Mouse (Mus musculus): ENCODE results near the gene Ebf4.
A peak's percentile ranks its signal among the peaks of the same experiment; 100 is the strongest.

Ebf4 gene

DNA sequence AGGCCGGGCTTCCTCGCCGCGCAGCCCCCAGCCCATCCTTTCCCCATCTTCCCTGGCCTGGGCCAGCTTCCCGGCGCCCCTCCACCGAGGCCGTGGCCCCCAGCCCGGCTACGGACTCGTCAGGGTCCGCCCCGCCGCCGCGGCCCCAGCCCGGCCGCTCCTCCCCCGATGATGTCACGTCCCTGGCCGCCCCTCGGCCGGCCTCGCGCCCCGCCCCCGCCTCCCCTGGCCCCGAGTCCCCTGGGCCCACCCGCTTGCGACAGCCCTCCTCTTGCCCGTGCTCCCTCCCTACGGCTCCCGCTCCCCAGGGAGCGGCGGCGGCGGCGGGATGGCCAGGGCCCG is at the start of gene Ebf4:
Gene Ebf4 (plus strand): TSS at position 234 of the 342 bp plus-strand sequence.
- peak; percentile 69 for DNase-seq (ENCODE audit: low read depth, low spot score)

DNA sequence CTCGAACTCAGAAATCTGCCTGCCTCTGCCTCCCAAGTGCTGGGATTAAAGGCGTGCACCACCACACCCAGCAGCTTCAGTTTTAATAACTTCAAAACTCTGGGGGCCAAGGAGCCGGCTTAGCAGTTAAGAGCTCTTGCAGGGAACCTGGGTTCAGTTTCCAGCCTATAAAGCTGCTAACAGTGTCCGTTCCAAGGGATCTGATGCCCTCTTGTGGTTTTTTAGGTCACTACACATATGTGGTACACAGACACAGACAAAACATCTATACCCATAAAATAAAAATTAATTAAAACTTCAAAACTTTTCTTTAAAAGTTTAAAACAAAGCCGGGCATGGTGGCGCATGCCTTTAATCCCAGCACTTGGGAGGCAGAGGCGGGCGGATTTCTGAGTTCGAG is 48.1 kb upstream of the Ebf4 start:
- peak; percentile 52 for DNase-seq (ENCODE audit: low read depth, low spot score)

DNA sequence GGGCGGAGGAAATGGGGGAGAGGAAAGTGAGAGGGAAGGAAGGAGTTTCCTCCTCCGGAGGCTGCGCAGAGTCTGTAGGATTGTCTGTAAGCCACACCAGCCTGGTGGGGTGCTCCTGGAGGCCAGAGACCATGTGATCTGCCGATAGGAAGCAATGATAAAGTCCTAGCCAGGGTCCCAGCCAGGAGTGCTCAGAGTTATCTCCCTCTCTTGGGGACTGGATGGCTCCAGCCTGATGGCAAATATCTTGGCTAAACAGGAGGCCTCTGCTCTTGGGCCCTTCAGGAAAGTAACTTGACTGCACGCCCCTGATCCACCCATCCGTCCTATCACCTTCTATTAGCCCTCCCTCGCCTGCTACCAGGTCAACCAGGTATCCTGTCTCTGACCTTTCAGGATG is 46.7 kb upstream of the Ebf4 start:
- DNase-seq (ENCODE audit: low read depth, low spot score), result no peak

DNA sequence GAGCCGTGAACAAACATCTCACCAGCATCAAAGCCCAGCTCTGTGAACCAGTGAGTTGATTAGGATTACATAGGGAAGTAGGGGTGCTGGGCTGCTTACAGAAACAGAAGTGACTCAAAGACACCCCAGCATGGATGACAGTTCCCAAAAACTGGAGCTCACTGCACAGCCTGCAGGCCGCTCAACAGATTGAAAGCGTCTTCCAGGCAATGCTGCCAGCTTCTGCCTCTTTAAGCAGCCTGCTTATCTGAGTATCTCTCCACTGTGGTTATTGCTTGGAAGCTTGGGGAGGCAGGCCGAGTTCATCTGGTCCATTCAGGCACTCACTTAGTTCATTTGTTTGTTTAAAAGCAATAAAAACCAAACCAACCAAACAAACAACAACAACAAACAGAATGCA is 38.2 kb upstream of the Ebf4 start:
- DNase-seq (ENCODE audit: low read depth, low spot score), result no peak

DNA sequence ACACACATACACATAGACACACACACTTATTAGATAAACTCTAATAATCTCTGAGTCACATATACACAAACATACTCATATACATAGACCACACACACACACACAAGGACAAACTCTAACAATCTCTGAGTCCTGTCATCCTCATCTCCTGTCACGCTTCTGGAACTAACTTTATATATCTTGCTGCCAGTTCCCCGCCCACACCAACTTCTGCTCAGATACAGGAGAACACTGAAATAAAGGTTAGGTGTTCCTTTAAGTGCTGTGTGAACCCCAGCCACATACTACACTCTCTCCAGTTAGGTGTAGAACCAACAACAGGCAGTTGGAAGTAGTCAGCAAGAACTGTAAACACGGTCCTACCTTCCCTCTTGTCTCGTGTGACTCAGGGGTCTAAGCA is 34.1 kb upstream of the Ebf4 start:
- no peak for DNase-seq (ENCODE audit: low read depth, low spot score)

DNA sequence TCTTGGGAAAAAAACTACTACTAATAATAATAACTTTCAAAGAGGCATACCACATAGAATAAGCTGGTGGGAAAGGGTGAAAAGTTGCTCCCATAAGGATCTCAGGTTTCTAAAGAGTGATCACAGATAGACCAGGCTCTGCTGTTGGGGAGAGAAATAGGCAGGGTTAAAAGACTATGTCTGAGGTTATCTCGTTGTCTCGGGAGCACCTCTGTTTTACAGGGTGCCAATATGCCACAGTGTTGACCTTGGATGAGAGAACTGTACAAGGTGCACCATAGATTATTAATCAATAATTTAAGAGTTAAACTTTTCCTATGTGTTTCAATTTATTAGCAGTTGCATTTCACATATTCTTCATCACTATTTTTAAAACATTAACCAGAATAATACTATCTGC is 33.1 kb upstream of the Ebf4 start:
- DNase-seq (ENCODE audit: low read depth, low spot score), result no peak

DNA sequence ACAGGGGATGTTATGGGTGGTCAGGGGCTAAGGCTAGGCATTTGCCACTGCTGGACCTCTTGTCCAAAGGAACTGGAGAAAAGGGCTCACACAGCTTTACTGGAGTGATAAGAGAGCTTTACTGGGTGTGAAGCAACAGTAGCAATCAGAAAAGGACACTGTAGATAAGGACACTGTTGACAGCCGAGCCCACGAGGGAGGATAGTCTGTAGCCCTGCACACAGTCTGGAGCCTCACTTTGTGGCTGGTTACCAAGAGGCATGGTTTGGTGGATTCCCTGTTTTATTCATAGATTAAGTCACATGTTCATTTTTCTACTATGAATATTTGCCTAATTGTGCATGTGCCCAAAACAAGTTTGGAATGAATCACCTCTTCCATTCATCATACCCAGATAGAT is 32.6 kb upstream of the Ebf4 start:
- no peak for DNase-seq (ENCODE audit: low read depth, low spot score)

DNA sequence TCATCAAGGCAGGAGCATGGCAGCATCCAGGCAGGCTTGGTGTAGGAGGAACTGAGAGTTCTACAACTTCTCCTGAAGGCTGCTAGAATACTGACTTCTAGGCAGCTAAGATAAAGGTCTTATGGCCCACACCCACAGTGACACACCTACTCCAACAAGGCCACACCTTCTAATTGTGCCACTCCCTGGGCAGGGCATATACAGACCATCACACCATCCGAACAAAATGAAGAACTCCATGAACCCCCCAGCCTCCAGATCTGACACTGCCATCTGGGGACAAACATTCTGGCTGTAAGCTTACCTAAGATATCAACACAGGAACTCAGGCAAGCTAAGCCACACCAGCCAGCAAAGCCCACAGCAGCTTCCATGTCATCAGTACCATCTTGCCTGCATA is 29.4 kb upstream of the Ebf4 start:
- DNase-seq (ENCODE audit: low read depth, low spot score), result no peak

DNA sequence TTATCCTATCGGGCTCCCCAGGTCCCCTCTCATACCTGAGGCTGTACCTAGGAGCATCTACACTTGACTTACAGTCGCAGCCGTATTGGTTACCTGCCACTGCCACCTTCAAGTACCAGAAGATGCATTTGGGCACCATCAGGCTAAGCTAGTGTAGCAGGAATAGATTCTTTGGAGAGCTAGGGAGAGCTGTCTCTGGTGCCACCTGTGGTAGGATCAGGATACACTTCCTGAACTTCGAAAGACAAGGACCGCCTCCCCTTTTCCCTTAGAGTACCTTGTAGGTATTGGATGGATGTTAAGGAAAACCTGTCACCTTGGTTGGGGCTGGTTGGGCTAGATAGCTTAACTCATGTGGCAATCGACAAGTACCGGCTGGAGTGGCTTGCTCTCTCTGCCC is 26.9 kb upstream of the Ebf4 start:
- DNase-seq (ENCODE audit: low read depth, low spot score), result no peak

DNA sequence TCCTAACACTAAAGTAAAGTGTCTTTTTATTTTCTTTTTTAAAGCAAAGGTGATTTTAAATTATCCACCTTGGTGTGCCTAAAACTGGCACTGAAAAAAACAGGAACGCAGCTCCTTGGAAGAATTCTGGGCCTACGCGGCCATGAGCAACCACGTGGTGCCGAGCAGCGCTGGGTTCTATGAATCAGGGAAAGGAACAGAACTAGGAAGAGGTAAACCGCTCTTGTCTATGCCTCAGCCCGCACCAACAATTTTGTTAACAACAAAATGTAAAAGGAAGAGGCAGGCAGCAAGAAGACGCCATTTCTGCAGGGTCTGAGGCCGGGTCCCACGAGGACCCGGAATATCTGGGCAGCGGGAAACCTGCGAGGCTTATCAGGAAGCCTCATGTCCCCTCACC is 21.2 kb upstream of the Ebf4 start:
- no peak for DNase-seq (ENCODE audit: low read depth, low spot score)

DNA sequence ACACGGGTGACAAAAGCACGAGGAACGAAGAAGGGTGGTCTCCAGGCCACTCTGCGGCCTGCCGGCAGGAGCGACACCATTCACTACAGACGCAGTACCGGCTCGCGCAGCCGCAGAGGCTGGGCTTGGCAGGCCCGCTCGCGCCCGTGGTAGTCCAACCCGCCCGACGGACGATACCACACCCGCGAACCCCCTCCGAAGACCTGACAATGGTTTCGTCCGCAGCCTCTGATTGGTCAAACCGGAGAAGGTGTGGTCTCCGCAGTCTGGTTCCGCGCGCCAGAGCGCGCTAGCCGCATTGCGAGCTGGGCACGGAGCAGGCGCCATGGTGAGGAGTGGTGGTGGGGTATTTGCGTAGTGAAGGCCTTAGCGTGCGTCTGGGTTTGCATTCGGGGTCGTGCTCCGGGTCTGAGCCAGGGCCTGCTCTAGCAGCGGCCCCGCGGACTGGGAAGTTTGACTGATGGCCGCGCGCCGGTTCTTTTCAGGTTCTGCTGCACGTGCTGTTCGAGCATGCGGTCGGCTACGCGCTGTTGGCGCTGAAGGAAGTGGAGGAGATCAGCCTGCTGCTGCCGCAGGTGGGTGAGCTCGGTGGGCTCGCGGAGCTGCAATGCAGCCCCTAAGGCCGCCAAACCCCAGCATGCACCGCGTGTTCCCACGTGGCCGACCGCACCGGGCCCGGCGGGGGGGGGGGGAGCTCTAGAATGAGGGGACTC is 20.7 kb upstream of the Ebf4 start, which contains the start of gene Nop56:
Gene Nop56 (plus strand): TSS at position 282 of the 713 bp plus-strand sequence.
- DNase-seq (ENCODE audit: low read depth, low spot score), result peak; percentile 99

DNA sequence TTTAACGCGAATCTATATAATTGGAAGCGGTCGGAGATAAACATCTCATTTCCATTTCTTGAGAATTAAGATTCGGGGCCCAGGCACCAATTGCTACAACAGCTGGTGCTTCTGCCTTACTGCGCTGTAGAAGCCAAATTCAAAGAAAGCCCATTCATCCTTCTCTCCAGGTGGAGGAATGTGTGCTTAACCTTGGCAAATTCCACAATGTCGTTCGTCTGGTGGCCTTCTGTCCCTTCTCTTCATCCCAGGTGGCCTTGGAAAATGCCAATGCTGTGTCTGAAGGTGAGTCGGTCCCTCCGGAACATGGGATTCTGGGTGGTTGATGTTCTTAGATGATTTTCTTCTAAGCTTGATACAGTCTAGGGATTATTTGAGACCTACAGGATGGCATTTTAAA is 20.1 kb upstream of the Ebf4 start:
- DNase-seq (ENCODE audit: low read depth, low spot score), result no peak

DNA sequence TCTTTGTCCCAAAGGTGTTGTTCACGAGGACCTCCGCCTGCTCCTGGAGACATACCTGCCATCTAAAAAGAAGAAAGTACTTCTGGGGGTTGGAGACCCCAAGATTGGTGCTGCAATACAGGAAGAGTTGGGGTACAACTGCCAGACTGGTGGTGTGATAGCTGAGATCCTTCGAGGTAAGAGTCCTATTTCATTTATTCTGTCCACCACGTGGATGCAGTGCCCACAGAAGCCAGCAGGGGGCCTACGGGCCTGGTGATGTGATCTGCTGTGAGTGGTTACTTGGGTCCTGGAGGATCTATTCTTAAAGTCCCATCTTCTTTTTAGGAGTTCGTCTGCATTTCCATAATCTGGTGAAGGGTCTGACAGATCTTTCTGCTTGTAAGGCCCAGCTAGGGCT is 19.3 kb upstream of the Ebf4 start:
- DNase-seq (ENCODE audit: low read depth, low spot score), result peak; percentile 82

DNA sequence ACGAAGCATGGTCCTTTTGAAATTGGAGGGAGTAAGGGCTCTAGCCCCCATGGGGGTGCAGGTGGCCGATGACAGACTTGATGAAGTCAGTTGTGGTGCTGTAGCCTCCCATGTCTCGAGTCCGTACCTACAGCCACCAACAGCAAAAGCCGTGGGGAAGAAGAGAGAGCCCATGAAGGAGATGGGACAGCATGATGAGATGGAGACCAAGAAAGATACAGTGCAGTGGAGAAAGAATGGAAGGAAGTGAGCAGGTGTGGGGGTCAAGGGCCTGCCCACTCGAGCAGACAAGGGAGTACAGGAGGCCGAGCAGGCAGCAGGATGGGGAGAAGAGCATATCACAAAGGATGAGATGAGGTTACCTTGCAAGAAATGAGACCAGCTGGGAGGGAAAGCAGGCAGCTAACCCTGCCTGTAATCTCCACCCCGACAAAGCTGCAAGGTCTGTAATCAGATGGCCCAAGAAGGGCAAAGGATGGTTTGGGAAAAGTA is 15.3 kb upstream of the Ebf4 start:
- DNase-seq (ENCODE audit: low read depth, low spot score), result no peak

DNA sequence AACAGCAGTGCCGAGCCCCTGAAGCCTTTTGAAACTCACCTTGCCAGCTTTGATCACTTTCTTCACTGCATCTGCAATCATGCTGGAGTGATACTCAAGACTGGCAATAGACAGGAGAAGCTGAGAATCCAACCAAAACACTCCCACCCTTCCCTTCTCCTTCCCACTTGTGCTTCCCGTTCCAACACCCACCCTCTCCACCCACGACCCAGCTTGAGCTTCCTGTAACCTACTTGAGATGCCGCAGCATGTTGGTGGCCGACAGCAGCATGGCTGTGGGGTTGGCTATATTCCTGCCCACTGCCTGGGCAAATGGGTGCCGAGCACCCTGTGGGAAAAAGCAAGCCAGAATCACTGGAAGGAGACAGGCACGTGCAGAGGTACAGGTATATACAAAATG is 14.7 kb upstream of the Ebf4 start:
- no peak for DNase-seq (ENCODE audit: low read depth, low spot score)

DNA sequence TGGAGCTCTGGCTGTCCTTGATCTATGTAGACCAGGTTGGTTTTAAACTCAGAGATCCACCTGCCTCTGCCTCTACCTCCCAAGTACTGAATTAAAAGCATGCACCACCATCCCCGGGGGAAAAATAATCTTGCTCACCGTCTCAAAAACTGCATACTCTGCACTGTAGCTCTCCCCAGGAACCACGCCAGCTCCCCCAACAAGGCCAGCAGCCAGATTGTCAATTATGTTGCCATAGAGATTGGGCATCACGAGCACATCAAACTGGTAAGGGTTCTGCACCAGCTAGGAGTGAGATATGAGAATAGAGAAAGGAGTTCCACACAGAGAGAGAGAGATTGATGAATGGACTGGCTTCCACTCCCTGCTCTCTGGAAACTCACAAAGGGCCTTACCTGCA is 14.2 kb upstream of the Ebf4 start:
- no peak for DNase-seq (ENCODE audit: low read depth, low spot score)

DNA sequence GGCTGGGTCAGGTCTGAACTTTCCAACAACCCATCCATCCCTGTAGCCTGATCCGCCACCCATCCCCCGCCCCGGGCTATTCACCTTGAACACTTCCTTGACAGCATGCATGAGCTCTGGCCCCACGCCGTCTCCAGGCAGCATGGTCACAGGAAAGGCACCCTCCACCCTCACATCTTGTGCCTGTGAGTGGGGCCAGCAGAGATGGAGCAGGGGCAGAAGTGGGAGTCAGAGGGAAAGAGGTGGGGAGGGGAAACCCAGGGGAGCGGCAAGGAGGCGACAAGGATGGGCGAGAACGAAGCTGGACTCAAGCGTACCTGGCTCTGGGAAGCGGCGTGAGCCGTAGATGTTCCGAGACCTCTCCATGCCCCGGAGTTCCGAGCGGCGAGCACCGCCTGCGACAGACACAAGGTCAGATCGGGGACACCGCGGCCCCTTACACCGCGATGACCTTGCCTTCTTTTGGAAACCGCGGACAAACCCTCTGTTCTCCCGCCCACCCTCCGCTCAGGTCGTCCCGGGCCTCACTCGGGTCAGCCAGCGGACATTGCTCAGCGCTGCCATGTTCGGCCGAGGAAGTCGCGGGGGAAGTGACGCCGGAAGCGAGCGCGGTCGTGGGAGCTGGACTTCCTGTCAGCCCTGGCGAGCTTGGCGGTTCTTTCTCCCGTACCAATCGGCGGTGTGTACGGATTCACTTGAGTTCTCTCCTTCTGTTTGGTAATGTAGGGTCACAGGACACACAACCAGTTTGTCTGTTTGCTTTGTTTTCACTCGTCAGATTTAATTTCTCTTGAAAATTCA is 10.9 kb upstream of the Ebf4 start, which contains the start of gene Idh3b:
Gene Idh3b (minus strand): TSS at position 694 of the 801 bp plus-strand sequence.
- DNase-seq (ENCODE audit: low read depth, low spot score), result peak; percentile 86

DNA sequence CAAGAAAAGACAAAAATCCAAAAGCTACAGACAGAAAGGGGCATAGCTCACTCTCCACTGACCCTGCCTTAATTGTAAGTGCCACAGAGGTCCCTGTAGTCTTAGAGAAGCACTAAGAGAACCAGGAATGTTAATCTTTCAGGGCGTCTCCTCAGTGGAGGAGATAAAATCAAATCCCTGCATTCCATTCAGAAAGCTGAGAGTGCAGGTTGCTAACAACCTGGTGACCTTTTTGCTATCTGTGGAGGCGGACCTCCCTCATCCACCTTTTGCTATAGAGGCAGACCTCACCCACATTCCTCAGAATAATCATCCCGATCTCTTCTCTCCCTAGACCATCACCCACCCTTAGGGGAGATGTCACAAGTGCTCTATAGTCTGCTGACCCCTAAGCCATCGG is 5.9 kb upstream of the Ebf4 start:
- no peak for DNase-seq (ENCODE audit: low read depth, low spot score)

DNA sequence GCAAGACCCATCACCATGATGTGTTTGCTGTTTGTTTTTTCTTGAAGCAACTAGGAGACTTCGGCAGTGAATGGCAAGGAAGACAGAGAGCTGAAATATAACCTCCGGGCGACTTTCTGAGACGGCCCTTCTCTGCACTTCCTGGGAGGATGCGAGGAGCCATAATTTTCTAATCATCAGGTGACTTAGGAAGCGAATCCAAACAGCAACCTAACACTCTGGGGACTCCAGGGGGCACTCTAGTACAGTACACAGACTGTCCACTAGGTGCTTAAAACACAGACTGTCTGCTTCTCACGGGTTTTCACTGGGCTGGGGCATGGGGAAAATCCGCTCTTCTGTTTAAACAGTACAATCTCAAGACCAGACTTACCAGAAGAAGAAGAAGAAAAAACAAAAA is 3.5 kb upstream of the Ebf4 start:
- peak; percentile 80 for DNase-seq (ENCODE audit: low read depth, low spot score)

DNA sequence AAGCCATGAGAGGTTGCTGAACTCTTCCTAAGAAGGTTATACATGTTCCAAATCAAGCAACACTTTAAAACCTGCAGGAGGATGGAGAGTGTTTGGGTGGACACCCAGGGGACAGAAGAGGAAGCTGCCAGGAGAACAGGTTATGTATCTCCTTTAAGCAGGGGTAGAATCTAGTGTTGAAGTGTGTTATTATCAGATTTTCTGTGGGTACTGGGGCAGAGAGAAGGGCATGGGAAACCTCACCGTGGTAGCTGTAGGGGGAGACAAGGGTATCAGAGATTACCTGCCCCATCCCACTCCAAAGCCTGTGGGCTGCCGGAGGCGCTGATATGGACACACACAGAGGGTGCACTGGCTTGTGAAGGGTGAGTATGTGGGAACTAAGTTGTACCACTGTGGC is 2.0 kb upstream of the Ebf4 start:
- no peak for DNase-seq (ENCODE audit: low read depth, low spot score)

DNA sequence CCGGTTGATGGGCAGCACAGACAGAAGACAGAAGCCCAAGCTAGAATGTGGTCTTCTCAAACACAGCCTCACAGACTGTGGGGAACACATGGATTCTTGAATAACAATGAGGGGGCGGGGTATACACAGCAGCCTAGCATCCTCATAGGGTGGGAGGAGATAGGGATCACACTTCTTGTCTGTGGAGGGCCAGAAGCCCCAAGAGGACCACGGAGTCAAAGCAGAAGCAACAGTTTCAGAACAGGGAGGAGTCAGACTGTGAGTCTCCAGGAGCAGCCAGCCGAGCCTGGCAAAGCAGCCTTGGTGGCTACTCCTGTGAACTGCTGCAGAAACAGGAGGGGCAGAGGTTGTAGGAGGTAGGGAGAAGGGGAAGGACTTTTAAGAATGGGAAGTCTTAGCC is 1.5 kb upstream of the Ebf4 start:
- DNase-seq (ENCODE audit: low read depth, low spot score), result peak; percentile 62

DNA sequence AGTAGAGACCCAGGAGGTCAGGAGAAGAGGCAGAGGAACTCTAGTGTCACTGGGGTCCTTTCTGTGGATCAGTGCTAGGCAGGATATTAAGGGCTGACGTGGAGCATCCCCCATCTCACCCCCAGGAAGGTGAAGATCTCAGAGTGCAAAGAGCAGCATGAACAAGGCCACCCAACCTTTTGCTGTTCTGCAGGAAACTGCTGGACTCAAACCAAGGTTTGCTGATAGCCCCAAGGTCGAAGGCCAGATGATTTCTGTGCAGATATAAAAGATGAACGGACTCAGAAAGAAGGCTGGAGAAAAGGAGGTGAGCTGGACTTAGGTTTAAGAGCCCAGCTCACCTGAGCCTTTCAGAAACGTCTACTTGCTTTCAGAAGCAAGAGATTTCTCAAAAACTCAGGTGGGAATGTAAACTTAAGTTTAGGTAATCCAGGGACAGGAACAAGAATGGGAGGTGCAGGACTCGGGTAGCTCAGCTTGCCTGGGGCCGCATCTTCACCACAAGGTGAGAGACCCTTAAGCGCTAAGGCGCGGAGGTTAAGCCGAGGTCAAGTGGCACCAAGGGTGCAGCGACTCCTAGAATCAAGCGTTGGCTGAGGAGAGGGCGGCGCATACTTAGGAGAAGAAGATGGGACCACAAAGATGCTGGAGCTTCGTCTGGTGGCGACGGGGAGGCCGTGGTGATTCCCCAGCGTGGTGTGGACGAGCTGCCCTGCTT is 592 bp upstream of the Ebf4 start:
- no peak for DNase-seq (ENCODE audit: low read depth, low spot score)
